Mouse (Mus musculus) heart, embryonic 11.5 days (tissue): ENCODE data around the gene Ccdc87. TPM values are rescaled to one million over a fixed set of nuclear protein-coding genes. Genes with fewer than 3 reads are reported as not detected.

Source experiments
- ATAC-seq: fragments of 200-750 bp; cut with Nextera tagmentation; replicated peaks from 2 replicates; pipeline ENCODE4 v1.8.0; 2017; ENCODE audit warnings: moderate library complexity; ENCODE audit not compliant: insufficient number of reproducible peaks, low FRiP score, low TSS enrichment
- H3K27ac ChIP-seq: fragments of 300-500 bp; sonication (generic); 2 replicates; pipeline ENCODE4 v1.5.1; 2014; ENCODE audit warnings: mild to moderate bottlenecking, low read depth, low read length
- H3K27me3 ChIP-seq: fragments of 300-500 bp; sonication (generic); 2 replicates; pipeline ENCODE4 v1.6.1; 2014; ENCODE audit warnings: mild to moderate bottlenecking, low read length, mixed read lengths; ENCODE audit not compliant: control insufficient read depth, insufficient read depth
- H3K36me3 ChIP-seq: fragments of 300-500 bp; sonication (generic); 2 replicates; pipeline ENCODE4 v1.6.1; 2014; ENCODE audit warnings: mild to moderate bottlenecking, low read length, moderate library complexity, mixed read lengths; ENCODE audit not compliant: control insufficient read depth, insufficient read depth
- H3K4me1 ChIP-seq: fragments of 300-500 bp; sonication (generic); 2 replicates; pipeline ENCODE4 v1.6.1; 2014; ENCODE audit warnings: low read length; ENCODE audit not compliant: control insufficient read depth, insufficient read depth
- H3K4me2 ChIP-seq: fragments of 300-500 bp; sonication (generic); 2 replicates; pipeline ENCODE4 v1.6.1; 2014; ENCODE audit warnings: mild to moderate bottlenecking, moderate library complexity
- H3K4me3 ChIP-seq: fragments of 300-500 bp; sonication (generic); 2 replicates; pipeline ENCODE4 v1.5.1; 2014; ENCODE audit warnings: low read depth, low read length
- H3K9ac ChIP-seq: fragments of 300-500 bp; sonication (generic); 2 replicates; pipeline ENCODE4 v1.6.1; 2014; ENCODE audit warnings: mild to moderate bottlenecking, low read depth, low read length, moderate library complexity
- H3K9me3 ChIP-seq: fragments of 300-500 bp; sonication (generic); replicated peaks from 2 replicates; pipeline ENCODE4 v1.6.1; 2016; ENCODE audit warnings: low read length; ENCODE audit not compliant: control insufficient read depth
- WGBS: fragments of 180-500 bp; shearing (Covaris S2); extraction: QIAGEN DNeasy Blood & Tissue Kit; methylation state at CpG from one replicate; pipeline ENCODE4 v1.1.7; 2014; ENCODE audit not compliant: insufficient replicate concordance; 5-methylcytosine and 5-hydroxymethylcytosine counted together
- polyA plus RNA-seq: library from polyadenylated mRNA; unstranded; fragments of >200 nt; fragmentation: Nextera tagmentation; extraction: Ambion mirVana; gene quantifications from 2 replicates; pipeline ENCODE4 v1.2.1, GENCODE M21; 2014

Gene Ccdc87
- polyA plus RNA-seq, 1 experiment from 2014 or later, result not detected

DNA sequence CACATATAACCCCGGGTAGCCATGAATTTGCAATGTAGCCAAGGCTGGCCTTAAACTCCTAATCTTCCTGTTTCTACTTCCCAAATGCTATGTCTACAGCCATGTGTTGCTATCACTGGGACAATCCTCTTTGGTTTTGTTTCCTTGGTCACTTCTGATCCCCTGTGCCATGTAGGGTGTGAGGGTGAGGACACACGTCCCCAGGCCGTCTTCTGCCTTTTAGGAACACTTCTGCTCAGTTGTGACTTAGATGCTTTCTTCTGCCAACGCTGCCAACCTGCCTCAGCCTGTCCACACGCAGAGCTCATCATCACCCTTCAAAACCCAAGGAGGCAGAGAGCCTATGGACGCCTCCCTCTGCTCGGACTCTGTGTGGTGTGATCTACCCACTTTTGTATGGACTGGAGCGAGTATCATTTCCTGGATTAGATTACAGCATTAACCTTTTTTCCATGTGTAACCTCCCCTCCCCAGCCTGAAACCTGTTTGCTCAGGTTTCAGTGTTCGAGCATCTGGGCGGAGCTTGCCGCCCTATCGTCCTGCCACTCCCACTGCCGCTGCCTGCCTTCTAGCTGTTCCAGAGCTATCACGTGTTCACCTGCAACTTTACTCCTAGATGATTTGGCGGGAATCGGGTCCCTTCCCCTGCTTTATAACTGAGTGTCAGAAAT, 10.6 kb upstream of the Ccdc87 start:
- Histone ChIP-seq H3K4me3 (no peak overlapping the region), H3K4me1 (no peaks in the 10 kb centered on the region), H3K27ac (no peak overlapping the region), H3K9ac (no peak overlapping the region), H3K27me3 (no peaks in the 10 kb centered on the region), H3K36me3 (peaks cover 5% of the 10 kb centered on the region; the same call in 1 of the 2 replicates), H3K4me2 (no peak overlapping the region), H3K9me3 (no peaks in the 10 kb centered on the region)
- 54% methylated on average over 16 of the region's 16 CpGs for WGBS
- no peak for ATAC-seq

DNA sequence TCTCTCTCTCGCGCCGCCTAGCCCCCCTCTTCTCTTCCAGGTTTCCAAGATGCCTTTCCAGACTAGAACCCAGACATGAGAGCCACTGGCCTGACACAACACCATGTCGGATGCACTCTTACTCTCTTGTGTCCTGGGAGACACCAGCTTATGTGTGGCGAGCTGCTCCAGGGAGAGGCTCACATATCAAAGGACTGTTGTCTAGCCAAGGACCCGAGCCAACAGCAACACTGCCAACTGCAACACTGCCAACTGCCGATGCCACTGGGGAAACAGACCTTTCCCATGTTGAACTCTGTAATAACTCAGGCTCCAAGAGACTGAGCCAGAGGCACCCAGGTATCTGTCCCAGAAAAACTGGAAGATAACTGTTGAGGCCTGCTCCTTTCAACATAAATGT, 10.0 kb upstream of the Ccdc87 start:
- H3K27ac ChIP-seq, result no peak overlapping the region
- no peak overlapping the region for H3K4me2 ChIP-seq
- 62% methylated on average over 7 of the region's 7 CpGs for WGBS
- H3K9ac ChIP-seq, result no peak overlapping the region
- H3K9me3 ChIP-seq, result no peaks in the 10 kb centered on the region
- ATAC-seq, result no peak
- H3K4me3 ChIP-seq, result no peak overlapping the region
- no peaks in the 10 kb centered on the region for H3K4me1 ChIP-seq
- no peaks in the 10 kb centered on the region for H3K27me3 ChIP-seq
- H3K36me3 ChIP-seq, result peaks cover 5% of the 10 kb centered on the region; the same call in 1 of the 2 replicates

DNA sequence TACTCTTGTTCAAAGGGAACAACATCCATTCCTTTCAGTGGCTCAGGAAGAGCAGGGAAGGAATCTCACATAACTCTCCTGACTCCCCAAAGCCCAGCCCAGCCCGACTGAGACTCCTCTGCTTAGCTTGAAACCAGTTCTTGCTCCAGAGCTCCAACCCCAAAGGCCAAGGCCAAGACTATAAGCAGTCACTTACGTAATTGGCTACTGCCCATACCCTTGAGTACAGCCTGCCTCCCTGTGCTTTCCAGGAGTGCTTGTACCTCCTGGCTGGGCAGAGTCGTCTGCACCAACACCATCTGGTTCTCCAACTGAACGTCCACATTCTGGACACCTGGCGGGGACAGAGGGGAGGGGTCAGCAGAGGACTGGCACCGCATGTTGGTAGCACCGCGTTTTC, 5.2 kb upstream of the Ccdc87 start:
- Histone ChIP-seq H3K4me1 (peaks cover 6% of the 10 kb centered on the region; the same call in 1 of the 2 replicates), H3K9ac (no peak overlapping the region), H3K27ac (no peak overlapping the region), H3K27me3 (no peaks in the 10 kb centered on the region), H3K36me3 (no peaks in the 10 kb centered on the region), H3K4me3 (no peak overlapping the region), H3K9me3 (no peaks in the 10 kb centered on the region), H3K4me2 (no peak overlapping the region)
- WGBS, result 84% methylated on average over 8 of the region's 8 CpGs
- no peak for ATAC-seq

DNA sequence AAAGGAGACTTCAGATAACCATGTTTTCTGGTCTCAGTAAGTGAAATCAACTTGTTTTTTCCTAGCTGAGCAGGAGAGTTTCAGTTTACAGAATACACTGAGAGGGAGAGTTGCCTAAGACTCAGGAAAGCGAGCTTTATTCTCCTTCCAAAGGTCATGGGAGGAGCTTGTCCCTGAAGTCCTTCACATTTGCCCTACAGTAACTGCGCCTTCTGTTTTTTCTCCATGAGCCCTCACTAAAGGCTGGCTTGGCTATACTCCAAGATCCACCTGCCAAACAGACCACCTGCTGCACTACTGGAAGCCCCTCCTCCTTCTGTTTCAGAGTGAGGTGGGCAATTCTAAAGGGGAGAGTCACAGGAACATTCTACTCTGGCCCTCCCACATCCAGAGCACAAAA, 3.1 kb upstream of the Ccdc87 start:
- H3K4me2 ChIP-seq, result no peak overlapping the region
- no peaks in the 10 kb centered on the region for H3K9me3 ChIP-seq
- peaks cover 11% of the 10 kb centered on the region; the same call in 1 of the 2 replicates for H3K4me1 ChIP-seq
- H3K27ac ChIP-seq, result no peak overlapping the region
- H3K27me3 ChIP-seq, result peaks cover 15% of the 10 kb centered on the region
- WGBS, result 82% methylated on average over 2 of the region's 2 CpGs
- no peak overlapping the region for H3K9ac ChIP-seq
- H3K36me3 ChIP-seq, result no peaks in the 10 kb centered on the region
- no peak overlapping the region for H3K4me3 ChIP-seq
- no peak for ATAC-seq

DNA sequence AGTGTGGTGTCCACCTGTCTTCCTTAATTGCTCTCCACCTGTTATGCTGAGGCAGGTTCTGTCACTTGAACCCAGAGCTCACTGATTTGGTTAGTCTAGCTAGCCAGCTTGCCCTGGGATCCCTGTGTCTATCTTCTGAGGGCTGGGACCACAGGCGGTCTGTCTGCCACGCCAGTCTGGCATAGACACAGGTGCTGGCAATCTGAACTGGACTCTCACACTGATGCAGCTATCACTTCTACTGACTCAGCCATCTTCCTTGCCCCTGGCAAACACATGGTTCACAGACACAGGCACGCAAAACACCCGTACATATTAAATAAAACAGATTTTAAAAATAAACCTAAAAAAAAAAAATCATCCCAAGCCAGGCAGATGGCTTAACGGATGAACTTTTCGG, 2.1 kb upstream of the Ccdc87 start:
- no peak overlapping the region for H3K4me2 ChIP-seq
- H3K27me3 ChIP-seq, result peaks cover 25% of the 10 kb centered on the region
- no peak overlapping the region for H3K9ac ChIP-seq
- H3K27ac ChIP-seq, result no peak overlapping the region
- no peaks in the 10 kb centered on the region for H3K36me3 ChIP-seq
- no peak for ATAC-seq
- H3K4me1 ChIP-seq, result peaks cover 11% of the 10 kb centered on the region; the same call in 1 of the 2 replicates
- 89% methylated on average over 6 of the region's 6 CpGs for WGBS
- no peaks in the 10 kb centered on the region for H3K9me3 ChIP-seq
- no peak overlapping the region for H3K4me3 ChIP-seq

DNA sequence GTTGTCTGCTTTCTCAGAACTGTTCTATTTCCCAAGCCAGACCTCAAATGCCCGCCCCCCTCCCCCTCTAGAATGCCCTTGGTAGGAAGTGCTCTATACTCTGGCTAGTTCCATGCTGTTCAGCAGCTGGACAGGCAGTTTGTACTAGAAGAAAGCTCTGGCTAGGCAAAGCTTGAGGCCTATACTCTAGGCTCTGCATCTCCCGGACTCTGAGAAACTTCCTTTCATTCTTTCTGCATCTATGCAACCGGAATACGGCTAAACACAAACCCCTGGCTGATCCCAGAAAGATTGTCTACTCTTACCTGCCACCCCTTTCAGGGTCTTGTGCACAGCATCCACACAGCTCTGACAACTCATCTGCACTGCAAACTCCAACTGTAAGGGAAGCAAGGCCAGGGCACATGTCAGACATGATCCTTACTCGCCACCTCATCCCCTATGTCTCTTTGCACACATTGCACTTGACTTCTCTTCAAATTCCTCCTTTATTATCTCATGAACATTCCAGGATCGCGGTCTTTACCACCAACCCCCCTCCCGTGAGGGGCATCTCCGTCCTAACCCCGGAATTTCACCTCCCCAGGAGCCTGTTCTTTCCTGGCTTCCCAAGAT, 533 bp upstream of the Ccdc87 start:
- H3K4me2 ChIP-seq, result peak overlapping the region; percentile 97
- no peak overlapping the region for H3K27ac ChIP-seq
- ATAC-seq, result no peak
- no peaks in the 10 kb centered on the region for H3K9me3 ChIP-seq
- no peaks in the 10 kb centered on the region for H3K36me3 ChIP-seq
- peak overlapping the region; percentile 69 for H3K4me3 ChIP-seq
- peaks cover 27% of the 10 kb centered on the region for H3K27me3 ChIP-seq
- H3K9ac ChIP-seq, result peak overlapping the region; percentile 82
- peaks cover 11% of the 10 kb centered on the region; the same call in 1 of the 2 replicates for H3K4me1 ChIP-seq
- 33% methylated on average over 10 of the region's 10 CpGs for WGBS

DNA sequence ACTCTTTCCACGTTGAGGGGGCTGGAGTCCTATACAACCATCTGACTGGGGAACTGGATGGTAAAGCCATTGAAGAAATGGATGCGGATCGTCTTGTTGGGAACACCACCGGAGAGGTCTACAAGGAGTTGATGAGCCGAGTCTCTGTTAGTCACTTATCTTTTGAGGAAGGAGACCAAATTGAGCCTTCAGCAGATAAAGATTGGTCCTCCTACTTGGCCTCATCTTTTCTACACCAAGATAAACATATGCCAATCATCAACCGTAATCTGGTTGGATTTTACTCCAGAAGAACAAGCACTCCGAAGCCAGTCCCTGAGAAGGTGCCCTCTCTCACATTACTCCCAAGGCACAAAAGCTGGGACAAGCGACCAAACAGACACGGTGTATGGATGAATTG, 1.7 kb downstream of the Ccdc87 start:
- no peak for ATAC-seq
- H3K36me3 ChIP-seq, result no peaks in the 10 kb centered on the region
- no peak overlapping the region for H3K4me3 ChIP-seq
- WGBS, result 71% methylated on average over 9 of the region's 9 CpGs
- no peak overlapping the region for H3K9ac ChIP-seq
- H3K4me2 ChIP-seq, result no peak overlapping the region
- H3K27me3 ChIP-seq, result peaks cover 27% of the 10 kb centered on the region
- H3K4me1 ChIP-seq, result peaks cover 11% of the 10 kb centered on the region; the same call in 1 of the 2 replicates
- H3K27ac ChIP-seq, result no peak overlapping the region
- H3K9me3 ChIP-seq, result no peaks in the 10 kb centered on the region

DNA sequence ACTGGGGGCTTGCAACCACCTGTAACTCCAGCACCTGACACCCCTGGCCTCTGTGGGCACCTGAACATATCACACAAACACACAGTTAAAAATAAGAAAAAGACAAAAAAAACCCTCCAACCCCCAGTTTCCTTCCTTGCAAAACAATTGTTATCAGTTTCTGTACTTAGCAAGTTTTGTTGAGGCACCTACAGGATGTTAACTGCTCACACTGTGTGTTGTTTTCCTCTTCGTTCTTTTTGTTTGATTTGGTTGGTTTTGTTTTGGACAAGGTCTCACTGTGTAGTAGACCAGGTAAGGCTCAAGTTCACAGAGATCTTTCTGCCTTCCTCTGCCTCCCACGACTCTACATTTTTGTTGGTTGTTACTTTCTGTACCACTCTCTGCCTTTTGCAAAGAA, 3.4 kb downstream of the Ccdc87 start:
- H3K27me3 ChIP-seq, result peaks cover 27% of the 10 kb centered on the region
- no peak overlapping the region for H3K4me2 ChIP-seq
- no peak for ATAC-seq
- H3K9me3 ChIP-seq, result no peaks in the 10 kb centered on the region
- H3K9ac ChIP-seq, result no peak overlapping the region
- no peaks in the 10 kb centered on the region for H3K36me3 ChIP-seq
- no peak overlapping the region for H3K4me3 ChIP-seq
- H3K27ac ChIP-seq, result no peak overlapping the region
- peaks cover 11% of the 10 kb centered on the region; the same call in 1 of the 2 replicates for H3K4me1 ChIP-seq
- WGBS, result 43% methylated on average over 2 of the region's 2 CpGs

DNA sequence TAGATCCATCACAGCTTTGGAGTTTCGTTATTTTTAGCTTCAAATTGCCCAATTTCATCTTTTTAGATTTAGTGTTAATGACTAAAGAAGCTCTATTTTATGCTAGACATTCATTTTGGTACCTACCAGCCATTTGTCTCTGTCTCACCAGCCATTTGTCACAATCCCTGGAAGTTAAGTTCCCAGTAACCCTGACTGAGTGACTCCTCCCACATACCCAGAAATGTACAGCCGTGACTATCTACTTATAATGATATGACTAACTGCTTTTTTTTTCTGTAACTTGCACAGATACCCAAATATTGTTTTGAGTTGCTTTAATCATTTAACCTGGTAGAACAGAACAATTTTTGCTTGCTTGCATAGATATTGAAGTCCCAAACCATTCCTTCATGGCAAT, 6.7 kb downstream of the Ccdc87 start:
- no peak for ATAC-seq
- Histone ChIP-seq H3K4me2 (no peak overlapping the region), H3K9me3 (no peaks in the 10 kb centered on the region), H3K27me3 (peaks cover 17% of the 10 kb centered on the region), H3K27ac (no peak overlapping the region), H3K4me3 (no peak overlapping the region), H3K36me3 (no peaks in the 10 kb centered on the region), H3K9ac (no peak overlapping the region), H3K4me1 (no peaks in the 10 kb centered on the region)
- WGBS, result 57% methylated on average over 2 of the region's 2 CpGs
